Mouse (Mus musculus) CH12.LX (cell line): ENCODE results near the gene Dppa3. TPM values are rescaled to one million over a fixed set of nuclear protein-coding genes. Genes with fewer than 3 reads are reported as not detected.

ENCODE experiments used
- DNase-seq: peaks from one replicate; pipeline ENCODE4 v3.0.0-alpha.2; 2013; ENCODE audit errors: extremely low read depth
- H3K27ac ChIP-seq: 2 replicates; pipeline ENCODE4 v1.5.1; 2012; ENCODE audit warnings: low read depth, mild to moderate bottlenecking, control low read depth, moderate library complexity; ENCODE audit not compliant: insufficient read depth
- H3K27me3 ChIP-seq: replicated peaks from 2 replicates; pipeline ENCODE3; 2012; ENCODE audit warnings: inconsistent platforms
- H3K36me3 ChIP-seq, 2 experiments: replicated peaks in 1 of 2; 2 replicates each; pipeline versions ENCODE3 to v1.6.1; 2012; ENCODE audit warnings: inconsistent platforms in 1 of 2, low read length in 1 of 2, mild to moderate bottlenecking in 1 of 2, mixed read lengths in 1 of 2, moderate library complexity in 1 of 2; ENCODE audit not compliant: control insufficient read depth in 1 of 2, insufficient read depth in 1 of 2
- H3K4me1 ChIP-seq, 2 experiments: 2 replicates each; pipeline ENCODE4 v1.6.1; 2012; ENCODE audit warnings: inconsistent platforms in 1 of 2, moderate library complexity in 1 of 2; ENCODE audit not compliant: insufficient read depth in 2 of 2, control insufficient read depth in 1 of 2
- H3K4me2 ChIP-seq: 2 replicates; pipeline ENCODE4 v1.6.1; 2012; ENCODE audit warnings: low read depth, mild to moderate bottlenecking, control low read depth; ENCODE audit not compliant: poor library complexity, insufficient read depth, severe bottlenecking
- H3K4me3 ChIP-seq, 3 experiments: fragments of 150-350 bp in 1 of 3; sonication (generic) in 1 of 3; replicated peaks in 1 of 3; 2 replicates each; pipeline versions ENCODE3 to v1.5.1; 2011 to 2012; ENCODE audit warnings: low read depth in 2 of 3, low read length in 2 of 3, mild to moderate bottlenecking in 2 of 3, moderate library complexity in 2 of 3, control low read depth in 1 of 3, improper control_type of control experiment in 1 of 3, inconsistent platforms in 1 of 3, mixed read lengths in 1 of 3; ENCODE audit not compliant: poor library complexity in 1 of 3
- H3K79me2 ChIP-seq: replicated peaks from 2 replicates; pipeline ENCODE4 v1.6.1; 2012; ENCODE audit warnings: mild to moderate bottlenecking, moderate library complexity; ENCODE audit not compliant: control insufficient read depth, poor library complexity, insufficient read depth, severe bottlenecking; ENCODE audit errors: extremely low read depth
- H3K9ac ChIP-seq: 2 replicates; pipeline ENCODE4 v1.6.1; 2012; ENCODE audit warnings: low read depth, mild to moderate bottlenecking, control low read depth, moderate library complexity; ENCODE audit not compliant: insufficient read depth
- H3K9me3 ChIP-seq: replicated peaks from 2 replicates; pipeline ENCODE3; 2012; ENCODE audit warnings: low read length, inconsistent platforms, mixed read lengths
- BHLHE40 ChIP-seq: IDR thresholded peaks from 2 replicates; pipeline ENCODE4 v1.6.1; 2011; ENCODE audit warnings: mild to moderate bottlenecking, low read depth, low read length, improper control_type of control experiment
- CHD1 ChIP-seq: IDR thresholded peaks from 2 replicates; pipeline ENCODE4 v1.6.1; 2012; ENCODE audit warnings: low read depth, low read length, improper control_type of control experiment, inconsistent platforms
- CHD2 ChIP-seq: IDR thresholded peaks from 2 replicates; pipeline ENCODE4 v1.6.1; 2011; ENCODE audit warnings: low read length, improper control_type of control experiment
- CTCF ChIP-seq, 2 experiments: IDR thresholded peaks in 1 of 2; conservative IDR thresholded peaks in 1 of 2; 2 replicates each; pipeline ENCODE4 v1.5.1; 2011 to 2012; ENCODE audit warnings: low read depth in 2 of 2, low read length in 2 of 2, improper control_type of control experiment in 1 of 2, inconsistent platforms in 1 of 2, mild to moderate bottlenecking in 1 of 2, moderate library complexity in 1 of 2
- E2F4 ChIP-seq: IDR thresholded peaks from 2 replicates; pipeline ENCODE4 v1.6.1; 2011; ENCODE audit warnings: low read depth, low read length, improper control_type of control experiment; ENCODE audit not compliant: insufficient replicate concordance
- ELF1 ChIP-seq: IDR thresholded peaks from 2 replicates; pipeline ENCODE4 v1.6.1; 2014; ENCODE audit warnings: low read depth, mild to moderate bottlenecking, inconsistent platforms, low read length, improper control_type of control experiment
- EP300 ChIP-seq: IDR thresholded peaks from 2 replicates; pipeline ENCODE4 v1.6.1; 2011; ENCODE audit warnings: low read length, improper control_type of control experiment
- JUN ChIP-seq: IDR thresholded peaks from 2 replicates; pipeline ENCODE4 v1.6.1; 2011; ENCODE audit warnings: low read depth, mild to moderate bottlenecking, low read length, improper control_type of control experiment, moderate library complexity; ENCODE audit not compliant: insufficient read depth
- MAX ChIP-seq: IDR thresholded peaks from 2 replicates; pipeline ENCODE4 v1.6.1; 2011; ENCODE audit warnings: low read length, improper control_type of control experiment
- MXI1 ChIP-seq: IDR thresholded peaks from 2 replicates; pipeline ENCODE4 v1.6.1; 2011; ENCODE audit warnings: mild to moderate bottlenecking, low read depth, low read length, improper control_type of control experiment
- MYC ChIP-seq: IDR thresholded peaks from 2 replicates; pipeline ENCODE4 v1.6.1; 2011; ENCODE audit warnings: low read depth, mild to moderate bottlenecking, improper control_type of control experiment, low read length
- NELFE ChIP-seq: IDR thresholded peaks from 2 replicates; pipeline ENCODE4 v1.6.1; 2011; ENCODE audit warnings: low read depth, low read length, improper control_type of control experiment
- NRF1 ChIP-seq: IDR thresholded peaks from 2 replicates; pipeline ENCODE4 v1.6.1; 2014; ENCODE audit warnings: low read depth, mild to moderate bottlenecking, inconsistent platforms, low read length, improper control_type of control experiment, moderate library complexity
- POLR2A ChIP-seq: IDR thresholded peaks from 2 replicates; pipeline ENCODE4 v1.6.1; 2011; ENCODE audit warnings: low read depth, mild to moderate bottlenecking, improper control_type of control experiment, low read length
- RAD21 ChIP-seq: IDR thresholded peaks from 2 replicates; pipeline ENCODE4 v1.6.1; 2011; ENCODE audit warnings: low read depth, mild to moderate bottlenecking, low read length, improper control_type of control experiment, moderate library complexity
- RCOR1 ChIP-seq: conservative IDR thresholded peaks from 2 replicates; pipeline ENCODE4 v1.6.1; 2012; ENCODE audit warnings: low read depth, mild to moderate bottlenecking, inconsistent platforms, low read length, improper control_type of control experiment
- SIN3A ChIP-seq: IDR thresholded peaks from 2 replicates; pipeline ENCODE4 v1.6.1; 2012; ENCODE audit warnings: low read length, improper control_type of control experiment, inconsistent platforms
- TCF12 ChIP-seq: IDR thresholded peaks from 2 replicates; pipeline ENCODE4 v1.6.1; 2014; ENCODE audit warnings: low read depth, mild to moderate bottlenecking, inconsistent platforms, low read length, improper control_type of control experiment
- UBTF ChIP-seq: IDR thresholded peaks from 2 replicates; pipeline ENCODE4 v1.6.1; 2012; ENCODE audit warnings: low read depth, mild to moderate bottlenecking, inconsistent platforms, low read length, improper control_type of control experiment, moderate library complexity
- ZC3H11A ChIP-seq: IDR thresholded peaks from 2 replicates; pipeline ENCODE4 v1.6.1; 2012; ENCODE audit warnings: low read depth, mild to moderate bottlenecking, inconsistent platforms, low read length, improper control_type of control experiment
- ZNF384 ChIP-seq: IDR thresholded peaks from 2 replicates; pipeline ENCODE4 v1.6.1; 2012; ENCODE audit warnings: low read depth, low read length, improper control_type of control experiment, inconsistent platforms
- dilution Hi-C: fragments of 300-500 bp; cut with MboI; formaldehyde crosslinking; loops from 2 replicates; pipeline ENCODE4 v1.14.3; 2020; ENCODE audit warnings: low sequenced_read_pairs; ENCODE audit not compliant: extremely low pct_unique_long_range_greater_than_20kb, extremely low pct_ligation_motif_present
- in situ Hi-C: fragments of 300-500 bp; cut with MboI; formaldehyde crosslinking; loops from 3 replicates; pipeline ENCODE4 v1.14.3; 2019; ENCODE audit warnings: low sequenced_read_pairs, low pct_ligation_motif_present, low pct_unique_long_range_greater_than_20kb, mixed read lengths
- polyA plus RNA-seq: library from polyadenylated mRNA; unstranded; fragments of >175 nt; gene quantifications from 2 replicates; pipeline ENCODE4 v1.2.1, GENCODE M21; 2012; ENCODE audit warnings: low read depth; ENCODE audit not compliant: insufficient read length
- total RNA-seq, 2 experiments: library from RNA; depleted of rRNA; stranded (reverse); fragments of 300-350 nt in 1 of 2; fragments of >200 nt in 1 of 2; gene quantifications; 2 replicates each; pipeline ENCODE4 v1.2.3; 2012 to 2014

Dppa3 gene
- total and polyA plus RNA-seq, 3 experiments, result not detected

GRCm38 (mm10) chr6:122606661-122607060 is 19.5 kb upstream of the Dppa3 start:
- no peaks in the 10 kb centered on the region for H3K36me3 ChIP-seq
- peaks cover 3% of the 10 kb centered on the region for H3K79me2 ChIP-seq
- H3K4me1 ChIP-seq, result peaks cover 2 to 11% of the 10 kb centered on the region in 2 experiments; a peak in 2 of 4 replicates
- no peak overlapping the region for H3K4me3 ChIP-seq
- in situ Hi-C loops (no loop called here), dilution Hi-C loops (no loop called here)
- TF ChIP-seq MYC (no peak), CTCF (conservative IDR thresholded peaks at IDR 0.05 in 1 of 2, IDR thresholded peaks at IDR 0.05 in 1 of 2; ENCODE audit: low read depth in 2 of 2, low read length in 2 of 2) (peak in 1 of 2 experiments; percentile 8; a peak in 1 of 4 replicates)
- H3K9ac ChIP-seq, result no peak overlapping the region
- H3K9me3 ChIP-seq, result no peaks in the 10 kb centered on the region
- no peak overlapping the region for H3K27ac ChIP-seq
- no peak overlapping the region for H3K4me2 ChIP-seq
- DNase-seq, result no peak
- H3K27me3 ChIP-seq, result no peaks in the 10 kb centered on the region

- no peak overlapping the region for H3K9ac ChIP-seq
- no peak overlapping the region for H3K27ac ChIP-seq
- dilution Hi-C loops, result no loop called here
- no peaks in the 10 kb centered on the region for H3K36me3 ChIP-seq
- H3K27me3 ChIP-seq, result no peaks in the 10 kb centered on the region
- H3K9me3 ChIP-seq, result no peaks in the 10 kb centered on the region
- TF ChIP-seq SIN3A, result no peak
- TF ChIP-seq ZNF384, result no peak
- TF ChIP-seq RAD21, result no peak
- TF ChIP-seq UBTF, result no peak
- no peak for TF ChIP-seq MYC
- TF ChIP-seq EP300, result no peak
- no peak for TF ChIP-seq TCF12
- no peak for TF ChIP-seq RCOR1
- no peak for TF ChIP-seq ZC3H11A
- TF ChIP-seq CHD2, result no peak
- no peak for TF ChIP-seq BHLHE40
- no peak for TF ChIP-seq JUN
- no peak for TF ChIP-seq E2F4
- no peak for TF ChIP-seq ELF1
- no peak for TF ChIP-seq NELFE
- no peak for TF ChIP-seq MXI1
- no peak for TF ChIP-seq MAX
- no peak for TF ChIP-seq NRF1
- TF ChIP-seq POLR2A, result no peak
- TF ChIP-seq CHD1, result no peak
- no peak for DNase-seq
- no peaks in the 10 kb centered on the region; the same call in 1 of the 2 replicates for H3K79me2 ChIP-seq
- peaks cover 2 to 11% of the 10 kb centered on the region in 2 experiments; a peak in 2 of 4 replicates for H3K4me1 ChIP-seq
- in situ Hi-C loops, result no loop called here
- H3K4me3 ChIP-seq, result no peak overlapping the region
- H3K4me2 ChIP-seq, result no peak overlapping the region
Observed at GRCm38 (mm10) chr6:122607700-122608099, 18.5 kb upstream of the Dppa3 start.
